Mouse (Mus musculus): Measurements from ENCODE around the gene Tmem251.

Gene Tmem251

GRCm38 (mm10) chr12:102757055-102757688 lies 13.6 kb downstream of the Tmem251 start:
- no peak for DNase-seq (ENCODE audit: low spot score)

GRCm38 (mm10) chr12:102757689-102758402 lies 14.3 kb downstream of the Tmem251 start, which contains the start of the genes Gm28051, Gon7 and Ubr7:
Gm28051 (minus strand) TSS chr12:102757765.
Gon7 (minus strand) TSS chr12:102757803.
Ubr7 (plus strand) TSS chr12:102757967.
- DNase-seq (ENCODE audit: low spot score), result peak; percentile 83

- no peak for DNase-seq (ENCODE audit: low spot score)
These were observed 14.8 kb downstream of the Tmem251 start, which contains the start of gene Gm20604 for GRCm38 (mm10) chr12:102758403-102758756. Gm20604 (minus strand) TSS chr12:102758672.

GRCm38 (mm10) chr12:102758936-102759335 lies 15.4 kb downstream of the Tmem251 start:
- DNase-seq (ENCODE audit: low spot score), result no peak

- no peak for DNase-seq (ENCODE audit: low spot score)
These were observed 18.1 kb downstream of the Tmem251 start for GRCm38 (mm10) chr12:102761668-102762067.

GRCm38 (mm10) chr12:102763696-102764095 lies 20.1 kb downstream of the Tmem251 start:
- DNase-seq (ENCODE audit: low spot score), result no peak

GRCm38 (mm10) chr12:102769000-102769399 lies 25.4 kb downstream of the Tmem251 start:
- DNase-seq (ENCODE audit: low spot score), result no peak

- DNase-seq (ENCODE audit: low spot score), result no peak
These were observed 28.0 kb downstream of the Tmem251 start for GRCm38 (mm10) chr12:102771601-102772000.

- DNase-seq (ENCODE audit: low spot score), result no peak
These were observed 29.1 kb downstream of the Tmem251 start for GRCm38 (mm10) chr12:102772676-102773075.

GRCm38 (mm10) chr12:102776035-102776434 lies 32.5 kb downstream of the Tmem251 start:
- no peak for DNase-seq (ENCODE audit: low spot score)

GRCm38 (mm10) chr12:102778151-102778550 lies 34.6 kb downstream of the Tmem251 start:
- DNase-seq (ENCODE audit: low spot score), result no peak

- no peak for DNase-seq (ENCODE audit: low spot score)
These were observed 35.9 kb downstream of the Tmem251 start for GRCm38 (mm10) chr12:102779452-102779851.

- no peak for DNase-seq (ENCODE audit: low spot score)
These were observed 39.3 kb downstream of the Tmem251 start for GRCm38 (mm10) chr12:102782841-102783240.

- no peak for DNase-seq (ENCODE audit: low spot score)
These were observed 41.5 kb downstream of the Tmem251 start for GRCm38 (mm10) chr12:102784899-102785592.

- DNase-seq (ENCODE audit: low spot score), result peak; percentile 13
These were observed 42.0 kb downstream of the Tmem251 start for GRCm38 (mm10) chr12:102785593-102785985.

- DNase-seq (ENCODE audit: low spot score), result no peak
These were observed 44.4 kb downstream of the Tmem251 start for GRCm38 (mm10) chr12:102787927-102788326.
